Mouse (Mus musculus): Measurements from ENCODE around the gene Tmem87a.

DNA sequence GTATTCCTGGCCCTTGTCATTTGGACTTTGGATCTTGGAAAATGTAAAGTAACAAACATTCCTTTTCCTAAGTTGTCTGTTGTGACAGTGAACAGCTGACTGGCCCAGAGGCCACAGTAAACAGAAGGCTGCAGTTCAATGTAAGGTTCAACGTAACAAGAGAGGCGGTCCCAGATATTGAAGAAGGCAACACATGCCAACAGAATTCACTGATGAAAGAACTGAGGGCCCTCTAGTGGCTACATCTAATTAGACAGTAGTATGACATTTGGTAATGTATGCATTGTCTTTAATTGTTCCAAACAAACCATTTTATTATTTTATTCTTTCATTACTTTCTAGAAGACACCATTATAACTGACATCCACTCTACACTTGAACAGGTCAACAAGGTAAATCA lies 66.0 kb downstream of the Tmem87a start:
- TF ChIP-seq EP300 (IDR thresholded peaks at IDR 0.05; ENCODE audit: low read depth), result no peak
- 0 out of 2 replicates have a peak, but pooled peaks have one; percentile 26 for TF ChIP-seq CTCF (IDR thresholded peaks at IDR 0.05; ENCODE audit: low read depth)
